Mouse (Mus musculus): ENCODE measurements around the gene Ola1. TPM values are rescaled to one million over a fixed set of nuclear protein-coding genes. Genes with fewer than 3 reads are reported as not detected.

The Ola1 gene
- polyA plus RNA-seq, 1 experiment from 2014 or later, result 81.7 TPM

GRCm38 (mm10) chr2:73185185-73185584, 33.5 kb downstream of the Ola1 start:
- no peak for ATAC-seq (ENCODE audit: insufficient number of reproducible peaks, insufficient read depth, low FRiP score, low read depth)
- Histone ChIP-seq H3K36me3 (ENCODE audit: control insufficient read depth, insufficient read depth, low read length) (no peaks in the 10 kb centered on the region), H3K27me3 (ENCODE audit: control insufficient read depth, insufficient read depth, low read length) (no peaks in the 10 kb centered on the region), H3K27ac (ENCODE audit: low read length) (no peak overlapping the region), H3K4me1 (ENCODE audit: control insufficient read depth, insufficient read depth, low read length) (no peaks in the 10 kb centered on the region), H3K4me3 (ENCODE audit: low read depth, low read length) (no peak overlapping the region), H3K9ac (replicated peaks; ENCODE audit: low read depth, low read length) (no peak overlapping the region), H3K4me2 (replicated peaks; ENCODE audit: low read depth, low read length) (no peak overlapping the region), H3K9me3 (ENCODE audit: control insufficient read depth, low read depth, low read length) (no peaks in the 10 kb centered on the region)
- 79% methylated on average over 3 of the region's 3 CpGs for WGBS

GRCm38 (mm10) chr2:73169496-73169895, 49.2 kb downstream of the Ola1 start:
- Histone ChIP-seq H3K27ac (ENCODE audit: low read length) (no peak overlapping the region), H3K4me1 (ENCODE audit: control insufficient read depth, insufficient read depth, low read length) (no peaks in the 10 kb centered on the region), H3K4me3 (ENCODE audit: low read depth, low read length) (no peak overlapping the region), H3K9me3 (ENCODE audit: control insufficient read depth, low read depth, low read length) (no peaks in the 10 kb centered on the region), H3K4me2 (replicated peaks; ENCODE audit: low read depth, low read length) (no peak overlapping the region), H3K9ac (replicated peaks; ENCODE audit: low read depth, low read length) (no peak overlapping the region), H3K27me3 (ENCODE audit: control insufficient read depth, insufficient read depth, low read length) (no peaks in the 10 kb centered on the region), H3K36me3 (ENCODE audit: control insufficient read depth, insufficient read depth, low read length) (no peaks in the 10 kb centered on the region)
- ATAC-seq (ENCODE audit: insufficient number of reproducible peaks, insufficient read depth, low FRiP score, low read depth), result no peak
- WGBS, result 89% methylated on average over 5 of the region's 5 CpGs

- Histone ChIP-seq H3K27ac (ENCODE audit: low read length) (no peak overlapping the region), H3K9me3 (ENCODE audit: control insufficient read depth, low read depth, low read length) (no peaks in the 10 kb centered on the region), H3K4me1 (ENCODE audit: control insufficient read depth, insufficient read depth, low read length) (no peaks in the 10 kb centered on the region), H3K9ac (replicated peaks; ENCODE audit: low read depth, low read length) (no peak overlapping the region), H3K36me3 (ENCODE audit: control insufficient read depth, insufficient read depth, low read length) (no peaks in the 10 kb centered on the region), H3K4me2 (replicated peaks; ENCODE audit: low read depth, low read length) (no peak overlapping the region), H3K27me3 (ENCODE audit: control insufficient read depth, insufficient read depth, low read length) (no peaks in the 10 kb centered on the region), H3K4me3 (ENCODE audit: low read depth, low read length) (no peak overlapping the region)
- ATAC-seq (ENCODE audit: insufficient number of reproducible peaks, insufficient read depth, low FRiP score, low read depth), result no peak
These were observed 51.6 kb downstream of the Ola1 start for GRCm38 (mm10) chr2:73167126-73167525.

GRCm38 (mm10) chr2:73164666-73165065, 54.1 kb downstream of the Ola1 start:
- H3K36me3 ChIP-seq (ENCODE audit: control insufficient read depth, insufficient read depth, low read length), result no peaks in the 10 kb centered on the region
- no peak overlapping the region for H3K4me3 ChIP-seq (ENCODE audit: low read depth, low read length)
- H3K9me3 ChIP-seq (ENCODE audit: control insufficient read depth, low read depth, low read length), result no peaks in the 10 kb centered on the region
- H3K27ac ChIP-seq (ENCODE audit: low read length), result no peak overlapping the region
- H3K4me2 ChIP-seq (replicated peaks; ENCODE audit: low read depth, low read length), result no peak overlapping the region
- no peaks in the 10 kb centered on the region for H3K27me3 ChIP-seq (ENCODE audit: control insufficient read depth, insufficient read depth, low read length)
- no peaks in the 10 kb centered on the region for H3K4me1 ChIP-seq (ENCODE audit: control insufficient read depth, insufficient read depth, low read length)
- no peak for ATAC-seq (ENCODE audit: insufficient number of reproducible peaks, insufficient read depth, low FRiP score, low read depth)
- no peak overlapping the region for H3K9ac ChIP-seq (replicated peaks; ENCODE audit: low read depth, low read length)
- WGBS, result 45% methylated on average over 1 of the region's 1 CpGs

GRCm38 (mm10) chr2:73160772-73161171, 58.0 kb downstream of the Ola1 start:
- Histone ChIP-seq H3K36me3 (ENCODE audit: control insufficient read depth, insufficient read depth, low read length) (no peaks in the 10 kb centered on the region), H3K9me3 (ENCODE audit: control insufficient read depth, low read depth, low read length) (no peaks in the 10 kb centered on the region), H3K9ac (replicated peaks; ENCODE audit: low read depth, low read length) (no peak overlapping the region), H3K27me3 (ENCODE audit: control insufficient read depth, insufficient read depth, low read length) (no peaks in the 10 kb centered on the region), H3K27ac (ENCODE audit: low read length) (no peak overlapping the region), H3K4me3 (ENCODE audit: low read depth, low read length) (no peak overlapping the region), H3K4me2 (replicated peaks; ENCODE audit: low read depth, low read length) (no peak overlapping the region), H3K4me1 (ENCODE audit: control insufficient read depth, insufficient read depth, low read length) (no peaks in the 10 kb centered on the region)
- WGBS, result 84% methylated on average over 2 of the region's 2 CpGs
- no peak for ATAC-seq (ENCODE audit: insufficient number of reproducible peaks, insufficient read depth, low FRiP score, low read depth)

- Histone ChIP-seq H3K4me1 (ENCODE audit: control insufficient read depth, insufficient read depth, low read length) (no peaks in the 10 kb centered on the region), H3K27ac (ENCODE audit: low read length) (no peak overlapping the region), H3K9ac (replicated peaks; ENCODE audit: low read depth, low read length) (no peak overlapping the region), H3K4me2 (replicated peaks; ENCODE audit: low read depth, low read length) (no peak overlapping the region), H3K4me3 (ENCODE audit: low read depth, low read length) (no peak overlapping the region), H3K27me3 (ENCODE audit: control insufficient read depth, insufficient read depth, low read length) (no peaks in the 10 kb centered on the region), H3K36me3 (ENCODE audit: control insufficient read depth, insufficient read depth, low read length) (no peaks in the 10 kb centered on the region), H3K9me3 (ENCODE audit: control insufficient read depth, low read depth, low read length) (no peaks in the 10 kb centered on the region)
- ATAC-seq (ENCODE audit: insufficient number of reproducible peaks, insufficient read depth, low FRiP score, low read depth), result no peak
- WGBS, result 80% methylated on average over 3 of the region's 3 CpGs
These were observed 61.5 kb downstream of the Ola1 start for GRCm38 (mm10) chr2:73157202-73157601.

- H3K27ac ChIP-seq (ENCODE audit: low read length), result no peak overlapping the region
- no peak overlapping the region for H3K4me3 ChIP-seq (ENCODE audit: low read depth, low read length)
- no peaks in the 10 kb centered on the region for H3K9me3 ChIP-seq (ENCODE audit: control insufficient read depth, low read depth, low read length)
- no peaks in the 10 kb centered on the region for H3K36me3 ChIP-seq (ENCODE audit: control insufficient read depth, insufficient read depth, low read length)
- no peak overlapping the region for H3K9ac ChIP-seq (replicated peaks; ENCODE audit: low read depth, low read length)
- 0 out of 2 replicates have a peak, but pooled peaks cover 3% of the 10 kb centered on the region for H3K27me3 ChIP-seq (ENCODE audit: control insufficient read depth, insufficient read depth, low read length)
- ATAC-seq (ENCODE audit: insufficient number of reproducible peaks, insufficient read depth, low FRiP score, low read depth), result no peak
- no peaks in the 10 kb centered on the region for H3K4me1 ChIP-seq (ENCODE audit: control insufficient read depth, insufficient read depth, low read length)
- WGBS, result 36% methylated on average over 3 of the region's 3 CpGs
- no peak overlapping the region for H3K4me2 ChIP-seq (replicated peaks; ENCODE audit: low read depth, low read length)
These were observed 68.2 kb downstream of the Ola1 start for GRCm38 (mm10) chr2:73150526-73150925.

- no peaks in the 10 kb centered on the region for H3K9me3 ChIP-seq (ENCODE audit: control insufficient read depth, low read depth, low read length)
- no peaks in the 10 kb centered on the region for H3K36me3 ChIP-seq (ENCODE audit: control insufficient read depth, insufficient read depth, low read length)
- no peak overlapping the region for H3K9ac ChIP-seq (replicated peaks; ENCODE audit: low read depth, low read length)
- H3K27ac ChIP-seq (ENCODE audit: low read length), result no peak overlapping the region
- H3K4me2 ChIP-seq (replicated peaks; ENCODE audit: low read depth, low read length), result no peak overlapping the region
- 0 out of 2 replicates have a peak, but pooled peaks cover 3% of the 10 kb centered on the region for H3K27me3 ChIP-seq (ENCODE audit: control insufficient read depth, insufficient read depth, low read length)
- 72% methylated on average over 2 of the region's 2 CpGs for WGBS
- H3K4me3 ChIP-seq (ENCODE audit: low read depth, low read length), result no peak overlapping the region
- no peak for ATAC-seq (ENCODE audit: insufficient number of reproducible peaks, insufficient read depth, low FRiP score, low read depth)
- H3K4me1 ChIP-seq (ENCODE audit: control insufficient read depth, insufficient read depth, low read length), result peaks cover 6% of the 10 kb centered on the region; the same call in 1 of the 2 replicates
These were observed 72.6 kb downstream of the Ola1 start for GRCm38 (mm10) chr2:73146111-73146510.

- no peak overlapping the region for H3K27ac ChIP-seq (ENCODE audit: low read length)
- no peaks in the 10 kb centered on the region for H3K9me3 ChIP-seq (ENCODE audit: control insufficient read depth, low read depth, low read length)
- H3K4me1 ChIP-seq (ENCODE audit: control insufficient read depth, insufficient read depth, low read length), result peaks cover 6% of the 10 kb centered on the region; the same call in 1 of the 2 replicates
- H3K4me2 ChIP-seq (replicated peaks; ENCODE audit: low read depth, low read length), result no peak overlapping the region
- ATAC-seq (ENCODE audit: insufficient number of reproducible peaks, insufficient read depth, low FRiP score, low read depth), result no peak
- WGBS, result 36% methylated on average over 2 of the region's 2 CpGs
- H3K9ac ChIP-seq (replicated peaks; ENCODE audit: low read depth, low read length), result no peak overlapping the region
- 0 out of 2 replicates have a peak, but pooled peaks cover 3% of the 10 kb centered on the region for H3K27me3 ChIP-seq (ENCODE audit: control insufficient read depth, insufficient read depth, low read length)
- H3K36me3 ChIP-seq (ENCODE audit: control insufficient read depth, insufficient read depth, low read length), result no peaks in the 10 kb centered on the region
- no peak overlapping the region for H3K4me3 ChIP-seq (ENCODE audit: low read depth, low read length)
These were observed 75.0 kb downstream of the Ola1 start for GRCm38 (mm10) chr2:73143732-73144131.
